Mouse (Mus musculus): ENCODE measurements around the gene Wdr76.

DNA sequence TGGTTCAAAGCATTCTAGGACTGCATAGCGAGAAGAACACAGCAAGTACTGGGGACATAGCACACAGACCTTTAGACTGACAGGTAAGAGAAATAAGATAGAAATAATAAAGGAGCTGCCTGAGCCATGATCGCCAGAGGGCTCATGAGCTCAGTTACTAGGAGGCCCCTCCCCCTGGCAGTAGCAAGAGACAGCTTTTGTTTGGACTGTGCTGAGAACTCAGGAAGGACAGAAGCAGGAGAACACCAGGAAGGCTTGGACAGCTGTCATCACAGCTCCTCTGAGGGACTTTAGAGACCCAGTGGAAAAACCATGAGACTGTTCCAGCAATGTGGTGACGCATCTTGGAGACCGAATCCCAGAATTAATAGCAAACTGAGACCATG lies 81.8 kb downstream of the Wdr76 start:
- TF ChIP-seq CTCF (IDR thresholded peaks at IDR 0.05; ENCODE audit: borderline replicate concordance, control insufficient read depth, extremely low read depth, insufficient read depth, low read length, poor library complexity), result no peak
- no peak for TF ChIP-seq POLR2A (IDR thresholded peaks at IDR 0.05; ENCODE audit: control insufficient read depth, extremely low read depth, insufficient read depth, low read length, poor library complexity)

Data from thymus, adult 2 months (tissue).